8 mouse cellular contexts compared by ENCODE assay signal in genomic region chr1:75191258-75191621, GRCm38 (mm10). TPM values are rescaled to one million over a fixed set of nuclear protein-coding genes. Genes with fewer than 3 reads are reported as not detected.
DNase-seq lines count a peak whose midpoint lies in the region; ATAC-seq lines count a peak whose summit lies in the region.

No protein-coding gene starts in this region.

- peaks cover 14% of the 10 kb centered on the region for H3K36me3 ChIP-seq in lung, embryonic 16.5 days (ENCODE audit: control insufficient read depth, insufficient read depth, low read length)
- H3K36me3 ChIP-seq in erythroblast, embryonic 14.5 days (ENCODE audit: control insufficient read depth) = peaks cover 63% of the 10 kb centered on the region
- peaks cover 35% of the 10 kb centered on the region for H3K36me3 ChIP-seq in limb, embryonic 10.5 days
- peaks cover 45% of the 10 kb centered on the region for H3K36me3 ChIP-seq in neural tube, embryonic 15.5 days

- H3K4me2 ChIP-seq in lung, embryonic 16.5 days (ENCODE audit: low read depth, low read length) = peak overlapping the region; percentile 72
- H3K4me2 ChIP-seq in neural tube, embryonic 15.5 days = peak overlapping the region; percentile 97

- ATAC-seq in lung, embryonic 16.5 days (ENCODE audit: low read depth) = no peak
- ATAC-seq in neural tube, embryonic 15.5 days (ENCODE audit: low FRiP score) = no peak
- ATAC-seq in megakaryocyte-erythroid progenitor cell, adult 5-6 weeks (replicated peaks; ENCODE audit: low FRiP score, low TSS enrichment, poor library complexity, severe bottlenecking) = no peak

- 37% methylated on average over 5 of the region's 5 CpGs for WGBS in lung, embryonic 16.5 days
- WGBS in limb, embryonic 10.5 days = 43% methylated on average over 5 of the region's 5 CpGs
- 46% methylated on average over 5 of the region's 5 CpGs for WGBS in neural tube, embryonic 15.5 days

- no peaks in the 10 kb centered on the region for H3K9me3 ChIP-seq in lung, embryonic 16.5 days (ENCODE audit: control insufficient read depth, low read length)
- no peaks in the 10 kb centered on the region for H3K9me3 ChIP-seq in erythroblast, embryonic 14.5 days (ENCODE audit: control insufficient read depth, low read length)
- H3K9me3 ChIP-seq in limb, embryonic 10.5 days (replicated peaks) = no peaks in the 10 kb centered on the region
- H3K9me3 ChIP-seq in neural tube, embryonic 15.5 days (replicated peaks) = no peaks in the 10 kb centered on the region

- peaks cover 8% of the 10 kb centered on the region for H3K4me1 ChIP-seq in lung, embryonic 16.5 days (replicated peaks; ENCODE audit: control insufficient read depth, insufficient read depth, low read length)
- peaks cover 56% of the 10 kb centered on the region for H3K4me1 ChIP-seq in erythroblast, embryonic 14.5 days (ENCODE audit: control insufficient read depth)
- peaks cover 19% of the 10 kb centered on the region for H3K4me1 ChIP-seq in limb, embryonic 10.5 days
- H3K4me1 ChIP-seq in neural tube, embryonic 15.5 days = peaks cover 30% of the 10 kb centered on the region

- H3K4me3 ChIP-seq in lung, embryonic 16.5 days (ENCODE audit: low read length) = peak overlapping the region; percentile 84
- H3K4me3 ChIP-seq in erythroblast, embryonic 14.5 days (replicated peaks) = peak overlapping the region; percentile 92
- H3K4me3 ChIP-seq in limb, embryonic 10.5 days = peak overlapping the region; percentile 79
- H3K4me3 ChIP-seq in neural tube, embryonic 15.5 days (replicated peaks) = peak overlapping the region; percentile 67

- peak overlapping the region; percentile 85 for H3K9ac ChIP-seq in lung, embryonic 16.5 days (ENCODE audit: low read length)
- H3K9ac ChIP-seq in neural tube, embryonic 15.5 days (replicated peaks) = peak overlapping the region; percentile 69

- H3K27me3 ChIP-seq in lung, embryonic 16.5 days (ENCODE audit: control insufficient read depth, insufficient read depth, low read depth, low read length) = no peaks in the 10 kb centered on the region
- H3K27me3 ChIP-seq in erythroblast, embryonic 14.5 days (ENCODE audit: control insufficient read depth) = no peaks in the 10 kb centered on the region
- H3K27me3 ChIP-seq in limb, embryonic 10.5 days (ENCODE audit: low read depth, poor library complexity, severe bottlenecking) = no peaks in the 10 kb centered on the region
- no peaks in the 10 kb centered on the region for H3K27me3 ChIP-seq in neural tube, embryonic 15.5 days (replicated peaks)

- DNase-seq in lung, postnatal 4 days = no peak
- no peak for DNase-seq in limb, embryonic 10.5 days (ENCODE audit: low spot score)
- DNase-seq in layer of hippocampus, postnatal 36 days = no peak
- no peak for DNase-seq in spleen, postnatal 14 days (ENCODE audit: low spot score in 2 of 2)

- H3K27ac ChIP-seq in lung, embryonic 16.5 days (ENCODE audit: low read length) = peak overlapping the region; percentile 79
- peak overlapping the region; percentile 85 for H3K27ac ChIP-seq in limb, embryonic 10.5 days
- H3K27ac ChIP-seq in neural tube, embryonic 15.5 days (replicated peaks) = peak overlapping the region; percentile 97

RNA-seq across cellular contexts. Expression of gene Ankzf1, which starts 0.7 kb away (rescaled TPM):
- 23.4 and 24.6 TPM in 2 replicates for polyA plus RNA-seq in lung, embryonic 16.5 days (2015; fragmentation: Nextera tagmentation; extraction: Ambion mirVana)
- polyA plus RNA-seq in erythroblast, embryonic 14.5 days (2012) = 0.98 and 1.2 TPM in 2 replicates
- polyA plus RNA-seq in limb, embryonic 10.5 days (2016; fragmentation: Nextera tagmentation; extraction: Ambion mirVana) = 22.0 and 24.8 TPM in 2 replicates
- 24.9 and 25.1 TPM in 2 replicates for polyA plus RNA-seq in neural tube, embryonic 15.5 days (2015; fragmentation: Nextera tagmentation; extraction: Ambion mirVana)
- total RNA-seq in layer of hippocampus, postnatal 36 days (2021) = 10 to 100 TPM; 25.4 to 28.1 TPM
- total RNA-seq in megakaryocyte-erythroid progenitor cell, adult 5-6 weeks (2014; fragmentation: Nextera tagmentation) = 13.2 and 14.7 TPM in 2 replicates
- total RNA-seq in megakaryocyte-erythroid progenitor cell, adult 5-6 weeks (2017) = 16.9 and 24.1 TPM in 2 replicates

RNA-seq across cellular contexts. Expression of gene Atg9a, which starts 0.8 kb away (rescaled TPM):
- 26.4 and 29.1 TPM in 2 replicates for polyA plus RNA-seq in lung, embryonic 16.5 days (2015; fragmentation: Nextera tagmentation; extraction: Ambion mirVana)
- polyA plus RNA-seq in erythroblast, embryonic 14.5 days (2012) = 25.7 and 26.4 TPM in 2 replicates
- 19.1 and 23.9 TPM in 2 replicates for polyA plus RNA-seq in limb, embryonic 10.5 days (2016; fragmentation: Nextera tagmentation; extraction: Ambion mirVana)
- polyA plus RNA-seq in neural tube, embryonic 15.5 days (2015; fragmentation: Nextera tagmentation; extraction: Ambion mirVana) = 59.2 and 63.6 TPM in 2 replicates
- 100 to 1,000 TPM; 113 to 114 TPM for total RNA-seq in layer of hippocampus, postnatal 36 days (2021)
- total RNA-seq in megakaryocyte-erythroid progenitor cell, adult 5-6 weeks (2014; fragmentation: Nextera tagmentation) = 25.4 and 25.5 TPM in 2 replicates
- 4.8 and 8.0 TPM in 2 replicates for total RNA-seq in megakaryocyte-erythroid progenitor cell, adult 5-6 weeks (2017)

RNA-seq across cellular contexts. Expression of gene Abcb6, which starts 11.0 kb away (rescaled TPM):
- polyA plus RNA-seq in lung, embryonic 16.5 days (2015; fragmentation: Nextera tagmentation; extraction: Ambion mirVana) = 16.3 and 18.8 TPM in 2 replicates
- 10.0 and 12.6 TPM in 2 replicates for polyA plus RNA-seq in erythroblast, embryonic 14.5 days (2012)
- 38.0 and 39.0 TPM in 2 replicates for polyA plus RNA-seq in limb, embryonic 10.5 days (2016; fragmentation: Nextera tagmentation; extraction: Ambion mirVana)
- polyA plus RNA-seq in neural tube, embryonic 15.5 days (2015; fragmentation: Nextera tagmentation; extraction: Ambion mirVana) = 54.0 and 54.9 TPM in 2 replicates
- total RNA-seq in layer of hippocampus, postnatal 36 days (2021) = 10 to 100 TPM; 26.1 to 27.2 TPM
- total RNA-seq in megakaryocyte-erythroid progenitor cell, adult 5-6 weeks (2014; fragmentation: Nextera tagmentation) = 67.7 and 101 TPM in 2 replicates
- total RNA-seq in megakaryocyte-erythroid progenitor cell, adult 5-6 weeks (2017) = 22.2 and 75.6 TPM in 2 replicates

RNA-seq across cellular contexts. Expression of gene Glb1l, which starts 19.4 kb away (rescaled TPM):
- 19.6 and 21.6 TPM in 2 replicates for polyA plus RNA-seq in lung, embryonic 16.5 days (2015; fragmentation: Nextera tagmentation; extraction: Ambion mirVana)
- 0.02 and 0.62 TPM in 2 replicates for polyA plus RNA-seq in erythroblast, embryonic 14.5 days (2012)
- polyA plus RNA-seq in limb, embryonic 10.5 days (2016; fragmentation: Nextera tagmentation; extraction: Ambion mirVana) = 10.3 and 12.8 TPM in 2 replicates
- polyA plus RNA-seq in neural tube, embryonic 15.5 days (2015; fragmentation: Nextera tagmentation; extraction: Ambion mirVana) = 16.2 and 17.5 TPM in 2 replicates
- total RNA-seq in layer of hippocampus, postnatal 36 days (2021) = 10 to 100 TPM; 13.0 to 19.1 TPM
- 20.0 and 24.2 TPM in 2 replicates for total RNA-seq in megakaryocyte-erythroid progenitor cell, adult 5-6 weeks (2014; fragmentation: Nextera tagmentation)
- total RNA-seq in megakaryocyte-erythroid progenitor cell, adult 5-6 weeks (2017) = 5.4 and 18.3 TPM in 2 replicates

RNA-seq across cellular contexts. Expression of gene Stk16, which starts 19.4 kb away (rescaled TPM):
- polyA plus RNA-seq in lung, embryonic 16.5 days (2015; fragmentation: Nextera tagmentation; extraction: Ambion mirVana) = 122 and 127 TPM in 2 replicates
- polyA plus RNA-seq in erythroblast, embryonic 14.5 days (2012) = 13.2 and 18.8 TPM in 2 replicates
- 146 and 149 TPM in 2 replicates for polyA plus RNA-seq in limb, embryonic 10.5 days (2016; fragmentation: Nextera tagmentation; extraction: Ambion mirVana)
- 158 and 159 TPM in 2 replicates for polyA plus RNA-seq in neural tube, embryonic 15.5 days (2015; fragmentation: Nextera tagmentation; extraction: Ambion mirVana)
- total RNA-seq in layer of hippocampus, postnatal 36 days (2021) = 10 to 100 TPM; 88.0 to 89.0 TPM
- total RNA-seq in megakaryocyte-erythroid progenitor cell, adult 5-6 weeks (2014; fragmentation: Nextera tagmentation) = 117 and 193 TPM in 2 replicates
- 88.3 and 103 TPM in 2 replicates for total RNA-seq in megakaryocyte-erythroid progenitor cell, adult 5-6 weeks (2017)

Comparison
In these comparisons a context has a peak if more than half of its experiments do, and no peak if none do; other contexts are left out.
1. RNA of gene Ankzf1, which starts 0.7 kb away (polyA plus RNA-seq): 24.9 to 25.1 TPM in neural tube, embryonic 15.5 days, 22.0 to 24.8 TPM in limb, embryonic 10.5 days and 23.4 to 24.6 TPM in lung, embryonic 16.5 days; 0.98 to 1.2 TPM in erythroblast, embryonic 14.5 days; every median in the first group is over 10 times any median in the second.
2. Peak in every context shown above with its lines, with median percentiles within 50 percentile points of each other: H3K27ac ChIP-seq and H3K4me3 ChIP-seq.